Mouse (Mus musculus): ENCODE measurements at regions not wholly inside any gene's neighbourhood (a gene's known extent, or its start where the extent isn't known, plus 50 kb on each side); places are given as distances from the start of the nearest gene placed in this dataset.

GRCm38 (mm10) chr17:4785281-4785839 is 208.8 kb upstream of the Arid1b start:
- Histone ChIP-seq H3K4me1 (ENCODE audit: control insufficient read depth, insufficient read depth, low read length) (no peaks in the 10 kb centered on the region), H3K27me3 (ENCODE audit: control insufficient read depth, insufficient read depth, low read length) (no peaks in the 10 kb centered on the region), H3K4me3 (ENCODE audit: low read length) (no peak overlapping the region), H3K36me3 (ENCODE audit: control insufficient read depth, insufficient read depth, low read length) (no peaks in the 10 kb centered on the region), H3K4me2 (replicated peaks; ENCODE audit: low read depth, low read length) (no peak overlapping the region), H3K9ac (ENCODE audit: low read depth, low read length) (no peak overlapping the region), H3K9me3 (ENCODE audit: control insufficient read depth, low read length) (no peaks in the 10 kb centered on the region), H3K27ac (ENCODE audit: low read depth, low read length) (no peak overlapping the region)
- peak; percentile 12; the same call in 1 of the 2 replicates for ATAC-seq (ENCODE audit: low FRiP score, low TSS enrichment)
- 56% methylated on average over 6 of the region's 6 CpGs for WGBS

DNA sequence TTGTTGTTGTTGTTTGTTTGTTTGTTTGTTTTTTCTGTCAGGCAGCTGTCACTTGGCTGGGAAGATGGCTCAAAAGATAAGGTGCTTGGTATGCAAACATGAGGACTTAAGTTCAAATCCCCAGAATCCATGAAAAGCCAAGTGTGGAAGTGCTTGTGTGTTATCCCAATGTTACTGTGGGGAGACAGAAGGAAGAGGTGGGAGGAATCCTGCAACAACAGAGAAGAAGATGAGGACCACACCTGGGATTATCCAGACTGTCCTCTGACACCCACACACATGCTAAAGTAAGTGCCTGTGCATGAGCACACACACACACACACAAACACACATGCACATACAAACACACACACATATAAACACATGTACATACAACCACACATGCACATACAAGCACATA is 207.6 kb upstream of the Arid1b start:
- no peak for ATAC-seq (ENCODE audit: low FRiP score, low TSS enrichment)

GRCm38 (mm10) chr17:4791873-4792272 is 202.3 kb upstream of the Arid1b start:
- ATAC-seq (ENCODE audit: low FRiP score, low TSS enrichment) = no peak

More for the DNA sequence above, 207.6 kb upstream of the Arid1b start:
- Histone ChIP-seq H3K9ac (ENCODE audit: low read depth, low read length) (no peak overlapping the region), H3K4me2 (replicated peaks; ENCODE audit: low read depth, low read length) (no peak overlapping the region), H3K4me3 (ENCODE audit: low read length) (no peak overlapping the region), H3K4me1 (ENCODE audit: control insufficient read depth, insufficient read depth, low read length) (no peaks in the 10 kb centered on the region), H3K9me3 (ENCODE audit: control insufficient read depth, low read length) (no peaks in the 10 kb centered on the region), H3K36me3 (ENCODE audit: control insufficient read depth, insufficient read depth, low read length) (no peaks in the 10 kb centered on the region), H3K27me3 (ENCODE audit: control insufficient read depth, insufficient read depth, low read length) (no peaks in the 10 kb centered on the region), H3K27ac (ENCODE audit: low read depth, low read length) (no peak overlapping the region)

DNA sequence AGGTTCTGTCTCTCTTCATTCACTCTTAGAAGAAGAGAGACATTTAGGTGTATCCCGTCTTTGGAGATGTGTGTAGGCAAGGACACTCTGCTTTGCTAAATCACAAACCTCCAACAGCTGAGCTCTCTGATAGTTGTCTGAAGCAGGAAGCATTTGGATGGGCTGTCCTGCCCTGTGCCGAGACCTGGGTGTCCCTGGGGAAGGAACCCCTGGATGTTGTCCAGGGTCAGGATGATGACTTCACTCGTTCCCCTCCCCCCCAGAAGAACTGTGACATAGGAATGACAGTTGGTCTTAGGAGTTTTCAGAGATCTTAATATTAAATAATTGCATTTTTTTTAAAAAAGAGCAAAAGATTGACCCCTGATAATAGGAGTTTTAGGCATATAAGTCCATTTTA is 197.9 kb upstream of the Arid1b start:
- Histone ChIP-seq H3K4me3 (ENCODE audit: low read length) (no peak overlapping the region), H3K27me3 (ENCODE audit: control insufficient read depth, insufficient read depth, low read length) (no peaks in the 10 kb centered on the region), H3K36me3 (ENCODE audit: control insufficient read depth, insufficient read depth, low read length) (no peaks in the 10 kb centered on the region), H3K9me3 (ENCODE audit: control insufficient read depth, low read length) (no peaks in the 10 kb centered on the region), H3K4me2 (replicated peaks; ENCODE audit: low read depth, low read length) (no peak overlapping the region), H3K4me1 (ENCODE audit: control insufficient read depth, insufficient read depth, low read length) (no peaks in the 10 kb centered on the region), H3K9ac (ENCODE audit: low read depth, low read length) (no peak overlapping the region), H3K27ac (ENCODE audit: low read depth, low read length) (no peak overlapping the region)
- 67% methylated on average over 3 of the region's 3 CpGs for WGBS
- ATAC-seq (ENCODE audit: low FRiP score, low TSS enrichment) = no peak

More at GRCm38 (mm10) chr17:4791873-4792272, 202.3 kb upstream of the Arid1b start:
- Histone ChIP-seq H3K27ac (ENCODE audit: low read depth, low read length) (no peak overlapping the region), H3K9ac (ENCODE audit: low read depth, low read length) (no peak overlapping the region), H3K36me3 (ENCODE audit: control insufficient read depth, insufficient read depth, low read length) (no peaks in the 10 kb centered on the region), H3K4me3 (ENCODE audit: low read length) (no peak overlapping the region), H3K4me1 (ENCODE audit: control insufficient read depth, insufficient read depth, low read length) (no peaks in the 10 kb centered on the region), H3K4me2 (replicated peaks; ENCODE audit: low read depth, low read length) (no peak overlapping the region), H3K9me3 (ENCODE audit: control insufficient read depth, low read length) (no peaks in the 10 kb centered on the region), H3K27me3 (ENCODE audit: control insufficient read depth, insufficient read depth, low read length) (no peaks in the 10 kb centered on the region)
- WGBS = 80% methylated on average over 10 of the region's 10 CpGs

- no peaks in the 10 kb centered on the region for H3K36me3 ChIP-seq (ENCODE audit: control insufficient read depth, insufficient read depth, low read length)
- no peak overlapping the region for H3K27ac ChIP-seq (ENCODE audit: low read depth, low read length)
- 88% methylated on average over 4 of the region's 4 CpGs for WGBS
- H3K4me3 ChIP-seq (ENCODE audit: low read length) = no peak overlapping the region
- H3K9ac ChIP-seq (ENCODE audit: low read depth, low read length) = no peak overlapping the region
- H3K4me2 ChIP-seq (replicated peaks; ENCODE audit: low read depth, low read length) = no peak overlapping the region
- H3K4me1 ChIP-seq (ENCODE audit: control insufficient read depth, insufficient read depth, low read length) = no peaks in the 10 kb centered on the region
- no peaks in the 10 kb centered on the region for H3K9me3 ChIP-seq (ENCODE audit: control insufficient read depth, low read length)
- no peak for ATAC-seq (ENCODE audit: low FRiP score, low TSS enrichment)
- H3K27me3 ChIP-seq (ENCODE audit: control insufficient read depth, insufficient read depth, low read length) = no peaks in the 10 kb centered on the region
These were observed 190.1 kb upstream of the Arid1b start for GRCm38 (mm10) chr17:4804013-4804412.

DNA sequence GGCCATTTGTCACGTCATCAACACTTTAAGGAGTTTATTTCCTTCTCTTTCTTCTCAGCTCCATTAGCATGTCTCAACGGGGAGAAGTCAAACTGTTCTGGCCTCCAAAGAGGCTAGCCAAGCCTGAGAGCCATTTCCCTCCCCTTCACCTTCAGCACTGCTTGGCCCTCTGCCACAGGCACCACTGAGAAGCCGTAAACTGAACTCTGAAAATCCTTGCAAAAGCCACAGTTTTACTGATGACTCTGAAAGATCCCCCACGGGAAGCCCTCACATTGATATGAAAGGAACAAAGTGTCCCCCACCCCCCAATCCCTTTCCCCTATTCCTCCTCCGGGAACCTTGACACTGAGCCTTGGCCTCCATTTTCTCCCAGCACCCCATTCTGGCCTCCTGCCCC is 188.1 kb upstream of the Arid1b start:
- H3K4me3 ChIP-seq (ENCODE audit: low read length) = no peak overlapping the region
- H3K4me1 ChIP-seq (ENCODE audit: control insufficient read depth, insufficient read depth, low read length) = no peaks in the 10 kb centered on the region
- H3K9ac ChIP-seq (ENCODE audit: low read depth, low read length) = no peak overlapping the region
- no peaks in the 10 kb centered on the region for H3K27me3 ChIP-seq (ENCODE audit: control insufficient read depth, insufficient read depth, low read length)
- WGBS = 41% methylated on average over 5 of the region's 5 CpGs
- no peaks in the 10 kb centered on the region for H3K36me3 ChIP-seq (ENCODE audit: control insufficient read depth, insufficient read depth, low read length)
- no peak overlapping the region for H3K27ac ChIP-seq (ENCODE audit: low read depth, low read length)
- H3K4me2 ChIP-seq (replicated peaks; ENCODE audit: low read depth, low read length) = no peak overlapping the region
- no peaks in the 10 kb centered on the region for H3K9me3 ChIP-seq (ENCODE audit: control insufficient read depth, low read length)
- ATAC-seq (ENCODE audit: low FRiP score, low TSS enrichment) = no peak

DNA sequence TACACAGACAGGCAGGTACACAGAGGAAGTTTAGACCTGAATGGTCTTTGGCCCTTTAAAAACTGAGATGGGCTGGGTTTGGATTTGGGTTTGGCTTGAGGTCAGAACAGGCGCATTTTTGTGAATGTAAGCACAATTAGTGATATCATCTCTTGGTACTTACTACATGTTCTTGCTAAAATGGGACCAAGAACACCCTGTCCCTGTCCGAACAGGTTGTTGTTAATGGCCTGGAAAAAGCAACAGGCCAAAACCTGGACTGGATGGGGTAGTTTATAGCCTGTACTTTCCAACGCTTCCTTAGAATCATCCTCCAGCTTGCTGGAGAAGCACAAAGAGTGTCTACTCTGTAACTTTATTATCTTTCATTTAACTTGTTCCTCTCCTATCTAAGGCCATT is 185.2 kb upstream of the Arid1b start:
- H3K36me3 ChIP-seq (ENCODE audit: control insufficient read depth, insufficient read depth, low read length) = no peaks in the 10 kb centered on the region
- H3K4me3 ChIP-seq (ENCODE audit: low read length) = no peak overlapping the region
- no peaks in the 10 kb centered on the region for H3K4me1 ChIP-seq (ENCODE audit: control insufficient read depth, insufficient read depth, low read length)
- WGBS = 72% methylated on average over 3 of the region's 3 CpGs
- H3K9ac ChIP-seq (ENCODE audit: low read depth, low read length) = no peak overlapping the region
- no peak overlapping the region for H3K27ac ChIP-seq (ENCODE audit: low read depth, low read length)
- no peaks in the 10 kb centered on the region for H3K9me3 ChIP-seq (ENCODE audit: control insufficient read depth, low read length)
- no peak overlapping the region for H3K4me2 ChIP-seq (replicated peaks; ENCODE audit: low read depth, low read length)
- H3K27me3 ChIP-seq (ENCODE audit: control insufficient read depth, insufficient read depth, low read length) = no peaks in the 10 kb centered on the region
- no peak for ATAC-seq (ENCODE audit: low FRiP score, low TSS enrichment)

DNA sequence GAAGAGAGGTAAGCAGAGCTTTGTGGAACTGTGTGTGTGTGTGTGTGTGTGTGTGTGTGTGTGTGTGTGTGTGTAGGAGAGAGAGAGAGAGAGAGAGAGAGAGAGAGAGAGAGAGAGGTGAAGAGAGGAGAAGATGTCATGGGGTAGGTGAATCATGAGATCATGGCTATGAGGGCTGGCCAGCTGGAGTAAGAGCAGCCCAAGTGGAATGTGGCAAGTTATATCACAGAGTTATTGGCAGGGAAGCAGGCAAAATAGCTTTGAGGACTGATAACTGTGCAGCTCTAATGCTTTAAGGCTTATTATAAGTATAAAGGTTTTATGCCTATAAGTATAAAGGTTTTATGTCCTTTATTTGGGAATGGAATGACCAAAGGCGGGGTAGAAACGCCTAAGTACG is 180.9 kb upstream of the Arid1b start:
- no peak overlapping the region for H3K4me3 ChIP-seq (ENCODE audit: low read length)
- WGBS = 85% methylated on average over 3 of the region's 3 CpGs
- H3K27me3 ChIP-seq (ENCODE audit: control insufficient read depth, insufficient read depth, low read length) = no peaks in the 10 kb centered on the region
- H3K4me1 ChIP-seq (ENCODE audit: control insufficient read depth, insufficient read depth, low read length) = no peaks in the 10 kb centered on the region
- H3K9me3 ChIP-seq (ENCODE audit: control insufficient read depth, low read length) = no peaks in the 10 kb centered on the region; the same call in 1 of the 2 replicates
- no peak for ATAC-seq (ENCODE audit: low FRiP score, low TSS enrichment)
- H3K4me2 ChIP-seq (replicated peaks; ENCODE audit: low read depth, low read length) = no peak overlapping the region
- H3K27ac ChIP-seq (ENCODE audit: low read depth, low read length) = no peak overlapping the region
- no peaks in the 10 kb centered on the region for H3K36me3 ChIP-seq (ENCODE audit: control insufficient read depth, insufficient read depth, low read length)
- H3K9ac ChIP-seq (ENCODE audit: low read depth, low read length) = no peak overlapping the region

DNA sequence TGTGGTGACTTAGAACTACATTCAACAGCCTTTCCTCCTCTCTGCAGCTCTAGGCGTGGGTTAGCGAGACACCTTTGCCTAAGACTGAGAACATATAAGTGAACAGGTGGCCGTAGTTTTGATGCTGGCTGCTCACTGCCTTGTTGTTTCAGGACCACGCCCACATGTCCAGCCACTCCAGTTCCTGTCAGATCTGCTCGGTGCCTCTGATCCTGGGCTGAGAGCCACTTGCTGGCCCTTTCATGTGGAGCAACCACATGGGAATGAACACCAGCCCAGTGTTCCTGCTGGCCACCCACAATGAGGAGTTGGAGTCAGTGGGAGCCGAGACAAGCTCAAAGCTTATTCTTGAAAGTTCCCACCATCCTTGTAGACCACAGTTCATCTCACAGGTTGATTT is 180.5 kb upstream of the Arid1b start:
- no peaks in the 10 kb centered on the region for H3K4me1 ChIP-seq (ENCODE audit: control insufficient read depth, insufficient read depth, low read length)
- no peak overlapping the region for H3K27ac ChIP-seq (ENCODE audit: low read depth, low read length)
- WGBS = 66% methylated on average over 6 of the region's 6 CpGs

More for the DNA sequence above, 180.5 kb upstream of the Arid1b start:
- no peak for ATAC-seq (ENCODE audit: low FRiP score, low TSS enrichment)
- H3K27me3 ChIP-seq (ENCODE audit: control insufficient read depth, insufficient read depth, low read length) = no peaks in the 10 kb centered on the region
- H3K4me2 ChIP-seq (replicated peaks; ENCODE audit: low read depth, low read length) = no peak overlapping the region
- no peaks in the 10 kb centered on the region for H3K36me3 ChIP-seq (ENCODE audit: control insufficient read depth, insufficient read depth, low read length)
- H3K9me3 ChIP-seq (ENCODE audit: control insufficient read depth, low read length) = no peaks in the 10 kb centered on the region; the same call in 1 of the 2 replicates
- H3K9ac ChIP-seq (ENCODE audit: low read depth, low read length) = no peak overlapping the region
- no peak overlapping the region for H3K4me3 ChIP-seq (ENCODE audit: low read length)
